Mouse (Mus musculus): ENCODE data around the gene Ncoa5.
A peak's percentile ranks its signal among the peaks of the same experiment; 100 is the strongest.

Gene Ncoa5

DNA sequence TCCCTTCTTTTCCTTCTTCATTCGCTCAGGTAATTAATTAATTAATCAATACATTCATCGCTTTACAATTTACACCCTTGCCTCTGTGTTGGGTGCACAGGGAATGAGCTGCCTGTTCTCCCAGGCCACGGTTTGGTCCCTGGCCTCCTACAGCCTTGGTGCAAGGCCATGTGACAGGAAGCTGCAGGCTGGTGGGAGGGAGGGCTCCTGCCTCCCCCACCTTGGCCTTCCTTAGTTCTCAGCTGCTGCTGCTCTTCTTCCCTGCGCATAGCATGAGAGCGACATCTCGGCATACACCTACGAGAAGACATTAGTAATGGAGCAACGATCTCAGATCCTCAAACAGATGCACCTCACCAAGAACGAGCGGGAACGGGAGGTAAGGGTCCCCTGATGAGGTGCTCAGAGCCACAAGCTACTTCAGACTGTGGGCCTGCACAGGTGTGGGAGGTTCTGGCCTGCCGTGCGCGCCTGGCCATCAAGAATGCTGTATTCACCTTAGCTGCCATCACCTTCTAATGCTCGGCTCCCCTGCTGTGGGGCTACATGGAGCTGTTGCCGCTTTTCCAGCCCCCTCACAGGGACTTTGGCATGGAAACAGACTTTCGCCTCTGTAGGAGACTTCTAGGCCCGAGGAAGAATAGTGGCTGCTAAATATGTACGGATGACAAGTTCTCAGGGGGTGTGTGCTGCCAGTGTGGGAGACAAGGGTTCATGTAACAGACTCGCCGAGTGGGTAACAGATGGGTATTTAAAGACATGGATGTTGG lies 39.8 kb downstream of the Ncoa5 start:
- no peak for DNase-seq (ENCODE audit: low read depth, low spot score)

GRCm38 (mm10) chr2:164994156-164994555 lies 40.5 kb downstream of the Ncoa5 start:
- no peak for DNase-seq (ENCODE audit: low read depth, low spot score)

DNA sequence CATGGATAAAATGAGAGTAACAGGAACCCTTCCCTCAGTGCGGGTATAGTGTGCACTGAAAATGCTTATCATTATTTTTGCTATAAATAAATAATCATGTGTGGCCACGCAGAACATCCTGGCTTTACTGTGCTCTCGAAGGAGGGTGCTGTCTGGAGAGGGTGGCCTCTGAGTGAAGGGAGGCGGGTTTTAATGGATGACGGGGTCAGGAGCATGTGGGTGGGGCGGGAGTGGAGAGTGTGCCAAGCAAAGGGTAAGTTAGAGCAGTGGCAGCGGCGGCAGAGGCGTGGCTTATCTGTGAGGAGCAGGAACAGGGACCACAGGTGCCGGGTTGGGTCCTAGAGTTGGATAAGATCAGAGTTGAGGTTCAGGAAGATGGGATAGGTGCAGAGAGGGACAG lies 42.9 kb downstream of the Ncoa5 start:
- no peak for DNase-seq (ENCODE audit: low read depth, low spot score)

- no peak for DNase-seq (ENCODE audit: low read depth, low spot score)
These were observed 43.6 kb downstream of the Ncoa5 start for GRCm38 (mm10) chr2:164991111-164991510.

DNA sequence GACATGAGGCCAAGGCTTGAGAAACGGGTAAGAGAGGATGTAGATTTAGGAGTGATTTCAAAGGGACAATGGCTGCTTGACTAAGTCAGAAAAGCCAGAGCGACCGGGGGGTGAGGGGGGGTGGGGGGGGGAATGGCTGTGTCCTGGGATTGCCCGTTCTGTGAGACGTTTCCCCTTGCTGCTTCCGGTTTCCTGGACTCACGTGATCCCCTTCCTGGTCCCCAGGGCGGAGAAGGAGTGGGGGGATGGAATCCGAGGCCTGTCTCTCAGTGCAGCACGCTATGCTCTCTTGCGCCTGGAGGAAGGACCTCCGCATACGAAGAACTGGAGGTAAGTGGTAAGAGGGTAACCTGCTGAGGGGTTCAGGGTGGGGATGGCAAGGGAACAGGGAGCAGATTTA lies 45.9 kb downstream of the Ncoa5 start:
- DNase-seq (ENCODE audit: low read depth, low spot score), result no peak

DNA sequence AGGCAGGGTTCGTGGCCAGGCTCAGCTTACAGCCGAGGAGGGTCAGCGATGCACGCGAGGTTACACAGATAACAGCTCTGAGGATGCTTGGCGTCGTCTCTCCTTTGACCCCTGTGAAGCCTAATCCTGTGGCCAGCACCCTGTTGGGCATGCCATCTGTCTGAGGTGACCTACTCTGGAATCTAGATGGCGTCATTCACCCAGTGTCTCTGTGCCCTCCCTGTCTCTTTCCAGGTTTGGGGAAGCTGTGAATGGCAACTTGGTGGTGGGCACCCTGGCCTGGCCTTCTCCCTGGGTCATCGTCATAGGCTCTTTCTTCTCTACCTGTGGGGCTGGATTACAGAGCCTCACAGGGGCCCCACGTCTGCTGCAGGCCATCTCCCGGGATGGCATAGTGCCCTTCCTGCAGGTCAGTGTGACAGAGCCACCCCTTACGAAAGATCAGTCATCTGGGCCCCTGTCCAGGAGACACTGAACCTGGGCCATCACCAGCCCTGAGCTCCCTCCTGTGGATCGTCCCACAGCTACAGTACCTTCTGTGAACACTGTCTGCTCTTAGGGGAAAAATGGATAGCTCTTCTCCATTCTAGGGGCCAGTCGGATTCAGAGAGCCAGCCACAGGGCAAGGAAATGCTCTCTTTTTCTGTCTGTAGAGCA lies 48.2 kb downstream of the Ncoa5 start:
- no peak for DNase-seq (ENCODE audit: low read depth, low spot score)

- DNase-seq (ENCODE audit: low read depth, low spot score), result no peak
These were observed 48.7 kb downstream of the Ncoa5 start for GRCm38 (mm10) chr2:164985962-164986361.

GRCm38 (mm10) chr2:164979749-164980148 lies 54.9 kb downstream of the Ncoa5 start:
- no peak for DNase-seq (ENCODE audit: low read depth, low spot score)

DNA sequence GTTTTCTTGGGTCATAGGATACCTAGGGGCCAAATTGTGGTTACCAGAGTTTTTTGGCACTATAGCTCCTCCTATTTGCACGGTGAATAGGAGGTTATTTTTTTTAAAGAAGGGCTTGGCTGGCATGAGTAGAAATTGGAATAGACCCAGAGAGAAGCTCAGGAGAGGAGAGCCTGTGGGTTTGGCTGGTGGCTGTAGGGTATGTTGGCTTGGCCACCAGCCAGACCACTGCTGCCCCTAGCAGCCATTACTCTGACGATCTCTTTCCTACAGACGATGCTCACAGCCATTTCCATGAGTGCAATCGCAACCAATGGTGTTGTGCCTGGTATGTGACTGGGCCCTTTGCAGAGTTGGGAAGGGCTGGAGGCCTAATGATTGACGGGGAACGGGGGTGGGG lies 59.1 kb downstream of the Ncoa5 start:
- no peak for DNase-seq (ENCODE audit: low read depth, low spot score)

- DNase-seq (ENCODE audit: low read depth, low spot score), result no peak
These were observed 62.0 kb downstream of the Ncoa5 start for GRCm38 (mm10) chr2:164972646-164973045.

DNA sequence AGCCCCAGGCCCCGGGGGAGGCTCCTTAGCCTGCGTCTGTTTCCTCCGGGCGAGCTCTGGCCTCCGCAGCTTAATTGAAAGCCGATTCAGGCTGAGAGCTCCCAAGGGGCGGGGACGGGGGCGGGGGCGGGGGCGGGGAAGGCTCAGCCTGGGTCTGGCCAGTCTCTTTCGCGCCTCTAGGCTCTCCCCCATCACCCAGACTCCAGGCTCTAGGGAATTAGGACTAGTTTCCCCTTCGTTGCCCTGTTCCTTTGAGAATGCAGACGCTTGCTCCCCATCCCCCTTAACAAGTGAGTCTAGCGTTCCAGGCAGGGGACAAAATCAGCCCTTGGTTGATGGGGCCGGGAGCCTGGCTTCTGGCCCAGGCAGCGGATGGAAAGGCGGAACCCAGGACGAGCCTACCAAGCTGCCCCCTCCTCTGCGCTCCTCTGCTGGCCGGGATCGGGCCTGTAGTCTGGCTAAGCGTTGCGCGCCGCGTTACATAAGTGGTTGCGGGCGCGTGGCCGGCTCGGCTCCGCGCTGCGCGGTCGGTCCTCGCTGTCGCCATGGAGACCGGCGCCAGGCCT lies 64.0 kb downstream of the Ncoa5 start:
- DNase-seq (ENCODE audit: low read depth, low spot score), result no peak

GRCm38 (mm10) chr2:164969348-164969781 lies 65.3 kb downstream of the Ncoa5 start:
- no peak for DNase-seq (ENCODE audit: low read depth, low spot score)

- no peak for DNase-seq (ENCODE audit: low read depth, low spot score)
These were observed 66.2 kb downstream of the Ncoa5 start for GRCm38 (mm10) chr2:164968451-164968851.

DNA sequence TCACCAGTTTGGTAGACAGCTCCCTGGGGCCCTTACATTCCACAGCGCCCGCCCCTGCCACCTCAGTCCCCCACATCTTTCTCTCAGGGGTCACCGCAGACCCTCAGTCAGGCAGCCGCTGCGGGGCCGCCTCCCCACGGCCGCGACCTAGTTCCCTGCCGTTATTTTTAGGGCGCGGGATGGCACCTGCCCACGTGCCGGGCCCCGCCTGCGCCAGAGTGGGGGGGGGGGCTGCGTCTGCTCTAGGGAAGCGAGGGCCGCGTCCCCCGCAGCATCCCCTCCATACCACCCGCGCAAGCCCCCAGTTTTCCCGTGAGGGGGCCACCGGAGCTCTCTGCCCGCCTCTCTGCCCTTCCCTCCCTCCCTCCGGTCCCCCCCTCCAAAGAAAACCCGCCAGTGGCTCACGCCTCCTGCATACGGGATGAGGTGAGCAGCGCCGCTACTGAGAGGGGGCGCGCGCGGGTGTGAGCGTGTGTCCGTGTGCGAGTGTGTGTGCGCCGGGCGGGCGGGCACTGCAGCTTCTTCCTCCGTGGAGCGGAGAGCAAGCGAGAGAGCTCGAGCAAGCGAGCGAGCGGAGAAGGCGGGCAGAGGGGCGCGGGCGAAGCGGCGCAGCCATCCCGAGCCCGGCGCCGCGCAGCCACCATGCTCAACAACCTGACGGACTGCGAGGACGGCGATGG lies 66.8 kb downstream of the Ncoa5 start:
- DNase-seq (ENCODE audit: low read depth, low spot score), result peak; percentile 62

DNA sequence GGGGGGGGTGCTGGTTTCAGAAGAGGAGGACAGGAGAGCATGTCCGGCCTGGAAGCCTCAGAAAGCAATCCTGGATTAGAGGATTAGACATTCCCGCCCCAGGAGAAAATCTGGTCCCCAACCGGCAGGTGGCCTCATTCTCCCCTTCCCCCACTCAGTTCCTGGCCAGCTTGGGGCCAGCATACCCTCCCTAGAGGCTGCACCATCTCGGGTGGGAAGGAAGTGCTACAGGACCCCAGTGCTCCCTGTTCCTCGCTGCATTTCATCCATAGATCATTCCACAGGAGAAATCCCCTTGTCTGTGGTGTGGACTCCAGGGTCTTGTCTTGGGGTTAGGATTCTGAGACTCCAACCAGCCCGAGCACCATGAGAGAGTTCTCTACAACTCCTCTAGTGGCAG lies 67.5 kb downstream of the Ncoa5 start:
- DNase-seq (ENCODE audit: low read depth, low spot score), result no peak

GRCm38 (mm10) chr2:164966381-164966780 lies 68.3 kb downstream of the Ncoa5 start:
- no peak for DNase-seq (ENCODE audit: low read depth, low spot score)

- no peak for DNase-seq (ENCODE audit: low read depth, low spot score)
These were observed 69.7 kb downstream of the Ncoa5 start for GRCm38 (mm10) chr2:164964981-164965380.

- DNase-seq (ENCODE audit: low read depth, low spot score), result peak; percentile 76
These were observed 70.3 kb downstream of the Ncoa5 start for GRCm38 (mm10) chr2:164964242-164964894.

GRCm38 (mm10) chr2:164962183-164962580 lies 72.5 kb downstream of the Ncoa5 start:
- DNase-seq (ENCODE audit: low read depth, low spot score), result no peak

- DNase-seq (ENCODE audit: low read depth, low spot score), result no peak
These were observed 73.0 kb downstream of the Ncoa5 start for GRCm38 (mm10) chr2:164961506-164962182.
